Mouse (Mus musculus) monocyte, adult 5-6 weeks (primary cell): Measurements from ENCODE around the gene Bicral. TPM values are rescaled to one million over a fixed set of nuclear protein-coding genes. Genes with fewer than 3 reads are reported as not detected.
A peak's percentile ranks its signal among the peaks of the same experiment; 100 is the strongest.

Experiments
- ATAC-seq: fragments of 153-309, 156-312 bp; replicated peaks from 2 replicates; pipeline ENCODE4 v1.8.0; 2017; ENCODE audit warnings: mild to moderate bottlenecking; ENCODE audit not compliant: low TSS enrichment, insufficient number of reproducible peaks, severe bottlenecking, poor library complexity, low FRiP score
- total RNA-seq: library from RNA; stranded (forward); fragments of 200-1000, 200-491, 200-594 nt; gene quantifications from 3 replicates; pipeline ENCODE4 v1.2.3, GENCODE M21; 2017

Gene Bicral
- total RNA-seq, 1 experiment from 2014 or later, result 25.2 TPM

DNA sequence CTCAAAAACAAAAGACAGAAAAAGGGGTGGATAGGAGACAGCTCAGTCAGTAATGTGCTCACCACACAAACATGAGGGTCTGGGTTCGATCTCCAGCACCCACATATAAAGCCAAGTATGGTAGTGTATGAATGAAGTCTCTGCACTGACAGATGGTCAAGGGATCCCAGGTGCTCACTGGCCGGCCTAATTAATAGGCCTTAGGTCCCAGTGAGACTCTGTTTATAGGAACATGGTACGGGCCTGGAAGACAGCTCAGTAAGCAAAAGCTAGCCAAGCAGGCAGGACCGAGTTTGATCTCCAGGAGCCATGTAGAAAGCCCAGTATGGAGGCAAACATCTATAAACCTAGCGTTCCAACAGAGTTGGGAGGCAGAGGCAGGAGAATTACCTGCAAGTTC is 18.8 kb upstream of the Bicral start:
- no peak for ATAC-seq

DNA sequence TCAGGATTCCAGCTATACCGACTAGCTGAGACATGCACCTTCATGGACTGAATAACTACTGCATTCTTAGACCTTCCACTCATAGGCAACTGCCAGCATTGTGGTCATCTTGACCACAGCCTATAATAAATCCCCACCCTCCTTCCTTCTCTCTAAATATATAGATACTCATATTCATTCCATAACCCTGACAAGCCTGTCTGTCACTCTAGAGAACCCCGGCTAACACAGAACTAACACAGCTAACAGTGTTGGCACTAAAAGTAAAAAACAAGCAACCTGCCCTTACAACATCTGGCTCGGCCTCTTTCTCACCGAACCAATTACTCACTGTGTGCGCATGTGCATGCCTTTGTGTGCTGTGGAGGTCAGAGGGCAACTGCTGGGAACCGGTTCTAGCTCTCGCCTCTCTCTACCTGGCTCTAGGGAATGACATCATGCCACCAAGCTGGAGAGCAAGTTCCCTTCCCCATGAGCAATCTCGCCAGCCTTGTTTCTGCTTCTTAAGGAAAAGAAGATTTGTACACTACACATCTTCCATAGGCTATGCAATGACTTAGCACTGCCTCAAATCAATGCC is 18.2 kb upstream of the Bicral start:
- ATAC-seq, result no peak

DNA sequence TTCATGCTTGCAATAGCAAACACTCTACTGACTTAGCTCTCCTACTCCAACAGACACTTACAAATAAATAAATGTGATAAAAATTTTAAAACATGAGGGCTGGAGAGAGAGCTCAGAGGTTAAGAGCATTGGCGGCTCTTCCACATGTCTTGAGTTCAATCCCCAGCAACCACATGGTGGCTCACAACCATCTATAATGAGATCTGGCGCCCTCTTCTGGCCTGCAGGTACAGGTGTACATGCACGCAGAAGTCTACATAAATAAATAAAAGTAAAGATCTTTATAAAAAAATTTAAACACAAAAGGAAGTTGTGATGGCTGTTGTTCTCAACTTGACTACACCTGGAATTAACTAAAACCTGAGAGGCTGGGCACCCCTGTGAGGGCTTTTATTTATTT is 17.3 kb upstream of the Bicral start:
- no peak for ATAC-seq

DNA sequence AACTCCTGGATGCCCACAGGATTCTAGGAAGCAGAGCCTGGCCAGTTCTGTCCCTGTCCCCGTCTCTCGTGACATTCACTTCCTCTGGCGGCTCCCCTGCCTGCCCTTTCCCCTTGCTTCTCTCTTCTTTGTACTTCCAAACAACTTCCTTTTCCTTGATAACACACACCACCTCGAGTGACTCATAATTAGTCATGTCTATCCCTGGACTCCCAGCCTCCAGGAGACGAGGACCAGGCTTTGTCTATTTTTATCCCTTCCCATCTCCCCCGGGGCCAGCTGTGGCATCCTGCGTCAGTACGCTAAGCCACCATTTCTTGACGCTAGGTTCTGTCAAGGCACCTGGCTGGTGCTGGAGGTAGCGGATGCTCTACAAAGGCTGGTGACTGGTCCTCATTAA is 15.9 kb upstream of the Bicral start:
- 0 out of 2 replicates have a peak, but pooled peaks have one; percentile 32 for ATAC-seq

DNA sequence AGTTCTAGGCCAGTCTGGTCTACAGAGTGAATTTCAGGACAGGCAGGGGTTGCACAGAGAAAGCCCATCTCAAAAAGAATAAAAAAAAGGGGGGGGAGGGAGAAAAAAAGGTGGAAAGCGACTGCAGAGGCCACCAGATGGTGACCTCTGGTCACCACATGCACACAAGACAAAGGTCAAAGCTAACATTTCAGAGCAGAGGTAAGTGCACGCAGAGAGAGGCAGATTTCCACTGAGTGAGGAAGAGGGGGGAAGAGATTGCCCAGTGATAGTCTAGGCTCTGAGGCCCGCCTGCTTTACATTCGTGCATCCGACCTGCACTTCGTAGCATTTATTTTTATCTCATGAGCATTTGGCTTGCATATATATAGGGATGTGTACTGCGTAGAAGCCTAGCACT is 14.5 kb upstream of the Bicral start:
- ATAC-seq, result no peak

DNA sequence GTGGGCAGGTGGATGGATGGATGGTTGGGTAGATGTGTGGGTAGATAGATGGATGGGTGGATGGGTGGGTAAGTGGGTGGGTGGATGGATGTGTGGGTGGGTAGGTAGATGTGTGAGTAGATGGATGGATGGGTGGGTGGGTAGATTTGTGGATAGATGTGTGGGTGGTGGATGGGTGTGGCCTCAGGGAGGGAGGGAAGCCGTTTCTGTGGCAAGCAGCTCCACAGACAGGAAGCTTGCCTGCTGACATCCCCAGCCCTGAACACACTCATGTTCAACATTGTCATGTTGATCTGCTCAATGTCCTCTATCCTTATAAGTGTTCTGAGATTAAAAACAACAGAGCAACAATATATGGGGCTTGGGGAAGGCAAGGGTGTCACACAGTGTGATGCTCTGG is 12.6 kb upstream of the Bicral start:
- ATAC-seq, result no peak

DNA sequence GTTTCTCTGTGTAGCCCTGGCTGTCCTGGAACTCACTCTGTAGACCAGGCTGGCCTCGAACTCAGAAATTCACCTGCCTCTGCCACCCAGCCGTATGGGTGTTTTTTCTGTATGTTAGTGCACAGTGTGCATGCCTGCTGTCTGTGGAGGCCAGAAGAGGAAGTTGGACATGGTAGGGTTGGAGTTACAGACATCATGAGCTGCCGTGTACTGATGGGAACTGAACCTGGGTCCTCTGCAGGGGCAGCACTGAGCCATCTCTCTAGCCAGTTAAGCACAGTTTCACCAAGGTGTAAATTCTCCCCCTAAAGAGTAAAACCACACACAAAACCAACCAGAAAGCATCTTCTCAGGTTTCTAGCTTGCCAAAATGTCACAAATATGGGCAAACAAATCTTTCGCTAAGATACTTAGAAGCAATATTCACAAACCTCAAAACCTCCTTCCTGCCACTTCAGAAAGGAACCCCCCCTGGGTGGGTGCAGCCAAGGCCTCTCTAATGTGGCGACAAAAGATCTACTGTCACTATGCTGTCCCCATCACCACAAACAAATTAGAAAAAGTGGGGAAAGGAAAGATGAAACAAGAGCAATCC is 12.0 kb upstream of the Bicral start:
- ATAC-seq, result 0 out of 2 replicates have a peak, but pooled peaks have one; percentile 60

DNA sequence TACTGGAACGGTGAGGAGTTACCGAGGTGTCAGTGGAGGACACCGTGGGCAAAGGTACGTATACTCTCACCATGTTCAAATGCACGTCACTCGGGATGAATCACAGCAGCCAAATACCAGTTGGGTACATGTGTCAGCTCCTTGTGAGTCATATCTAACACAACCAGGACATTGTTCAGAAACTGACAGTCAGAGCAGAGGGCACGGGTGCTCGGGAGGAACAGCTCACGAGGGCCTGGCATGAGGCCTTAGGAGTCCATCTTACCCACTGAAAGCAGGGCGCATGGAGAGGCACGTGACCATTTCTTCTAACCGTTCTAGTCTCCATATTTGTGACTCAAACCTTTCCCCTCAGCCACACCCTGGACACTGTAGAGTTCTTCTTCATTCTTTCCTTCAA is 8.6 kb upstream of the Bicral start:
- no peak for ATAC-seq

DNA sequence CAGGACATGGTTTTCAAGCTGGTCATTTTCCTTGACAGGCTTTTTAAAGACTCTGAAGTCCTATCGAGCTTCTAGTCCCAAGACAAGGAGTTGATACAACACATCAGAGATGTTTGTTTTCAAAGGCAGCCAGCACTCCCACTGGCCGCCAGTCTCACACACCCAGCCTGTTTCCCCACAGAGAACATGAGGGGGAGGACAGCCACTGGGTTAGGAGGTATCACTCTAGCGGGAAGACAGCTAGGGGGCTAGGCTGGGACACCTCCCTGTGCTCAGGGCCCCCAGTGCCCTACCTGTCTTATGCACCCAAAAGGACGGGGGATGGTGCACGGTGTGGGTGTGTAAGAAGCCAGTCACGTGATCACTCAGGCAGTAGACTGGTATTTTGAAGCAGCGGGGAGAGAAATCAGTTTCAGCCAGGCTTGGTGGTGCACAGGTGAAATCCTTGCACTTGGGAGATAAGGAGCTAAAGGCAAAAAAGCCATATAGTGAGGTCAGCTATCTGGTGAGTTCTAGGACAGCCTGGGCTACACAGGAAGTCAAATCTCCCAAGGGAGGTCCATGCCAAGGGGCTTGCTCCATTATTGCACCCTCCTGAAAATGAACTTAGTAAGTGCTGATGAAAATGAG is 6.4 kb upstream of the Bicral start:
- ATAC-seq, result no peak

DNA sequence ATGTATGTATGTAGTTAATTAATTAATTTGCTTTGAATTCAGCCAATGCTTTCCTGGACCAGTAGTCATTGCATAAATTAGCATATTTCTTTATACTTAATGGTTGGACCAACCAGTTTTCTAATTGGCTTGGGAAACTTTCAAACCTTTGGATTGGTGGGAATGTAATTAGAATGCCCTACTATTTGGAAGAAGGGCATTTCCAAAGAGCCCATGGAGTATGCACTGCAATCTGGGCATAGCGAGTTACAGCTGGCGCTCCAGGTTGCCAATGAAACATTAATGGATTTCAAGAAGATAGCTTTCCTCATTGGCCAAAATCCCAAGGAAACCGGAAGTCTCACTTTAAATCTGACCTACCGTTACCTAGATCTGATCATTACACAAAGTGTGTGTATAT is 1.8 kb upstream of the Bicral start:
- no peak for ATAC-seq

DNA sequence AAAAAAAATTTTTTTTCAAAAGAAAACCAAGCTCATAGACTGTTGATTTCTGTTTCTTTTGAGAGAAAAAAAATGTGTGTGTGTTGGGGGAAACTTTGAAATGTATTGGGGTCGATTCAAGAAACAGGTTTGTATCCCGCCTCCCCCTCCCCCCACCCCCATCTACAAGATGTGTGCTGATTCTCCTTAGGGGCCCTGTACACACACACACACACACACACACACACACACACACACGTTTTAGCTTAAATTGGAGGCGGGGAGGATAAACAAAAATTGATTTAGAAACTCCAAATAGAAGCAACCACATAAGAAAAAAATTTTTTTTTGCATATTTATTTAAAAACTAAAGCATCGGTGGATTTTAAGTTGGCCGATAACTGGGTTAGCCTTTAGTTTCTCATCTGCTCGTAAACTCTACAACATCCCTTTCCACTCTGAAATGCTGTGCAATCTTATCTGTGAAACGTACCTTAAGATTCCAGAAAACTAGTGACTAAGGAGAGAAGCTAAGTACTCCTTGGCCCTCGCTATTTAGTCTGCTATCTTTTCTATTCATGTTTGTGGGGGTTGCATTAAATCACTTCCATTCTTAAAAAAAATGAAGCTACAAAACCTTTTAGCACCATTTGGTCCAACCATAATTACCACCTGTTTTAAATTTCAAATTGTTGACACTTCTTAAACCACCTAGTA is 615 bp upstream of the Bicral start:
- no peak for ATAC-seq

DNA sequence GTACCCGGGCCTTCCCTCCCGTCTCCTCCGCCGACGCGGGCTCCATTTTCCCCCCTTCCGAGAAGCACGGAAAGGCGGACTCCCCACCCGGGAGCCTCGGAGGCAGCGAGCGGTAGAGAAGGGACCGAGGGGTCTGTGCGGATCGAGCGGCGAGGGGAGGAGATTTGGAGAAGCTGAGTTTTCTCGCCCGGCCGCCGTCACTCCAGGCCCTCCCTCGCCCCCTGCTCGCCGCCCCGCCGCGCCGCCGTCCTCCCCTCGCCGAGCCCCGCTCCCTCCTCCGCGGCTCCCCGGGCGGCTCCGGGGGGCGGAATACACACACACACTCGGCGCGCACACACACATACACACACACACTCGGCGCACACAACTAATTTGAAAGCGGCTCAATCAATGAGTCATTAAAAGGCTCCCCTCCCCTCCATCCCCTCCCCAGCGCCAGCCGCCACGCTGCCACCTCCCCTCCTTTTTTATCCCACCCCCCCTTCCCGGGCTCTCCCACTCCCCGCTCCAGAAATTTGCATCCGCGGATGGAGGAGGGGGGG is 850 bp downstream of the Bicral start:
- ATAC-seq, result peak; percentile 48

DNA sequence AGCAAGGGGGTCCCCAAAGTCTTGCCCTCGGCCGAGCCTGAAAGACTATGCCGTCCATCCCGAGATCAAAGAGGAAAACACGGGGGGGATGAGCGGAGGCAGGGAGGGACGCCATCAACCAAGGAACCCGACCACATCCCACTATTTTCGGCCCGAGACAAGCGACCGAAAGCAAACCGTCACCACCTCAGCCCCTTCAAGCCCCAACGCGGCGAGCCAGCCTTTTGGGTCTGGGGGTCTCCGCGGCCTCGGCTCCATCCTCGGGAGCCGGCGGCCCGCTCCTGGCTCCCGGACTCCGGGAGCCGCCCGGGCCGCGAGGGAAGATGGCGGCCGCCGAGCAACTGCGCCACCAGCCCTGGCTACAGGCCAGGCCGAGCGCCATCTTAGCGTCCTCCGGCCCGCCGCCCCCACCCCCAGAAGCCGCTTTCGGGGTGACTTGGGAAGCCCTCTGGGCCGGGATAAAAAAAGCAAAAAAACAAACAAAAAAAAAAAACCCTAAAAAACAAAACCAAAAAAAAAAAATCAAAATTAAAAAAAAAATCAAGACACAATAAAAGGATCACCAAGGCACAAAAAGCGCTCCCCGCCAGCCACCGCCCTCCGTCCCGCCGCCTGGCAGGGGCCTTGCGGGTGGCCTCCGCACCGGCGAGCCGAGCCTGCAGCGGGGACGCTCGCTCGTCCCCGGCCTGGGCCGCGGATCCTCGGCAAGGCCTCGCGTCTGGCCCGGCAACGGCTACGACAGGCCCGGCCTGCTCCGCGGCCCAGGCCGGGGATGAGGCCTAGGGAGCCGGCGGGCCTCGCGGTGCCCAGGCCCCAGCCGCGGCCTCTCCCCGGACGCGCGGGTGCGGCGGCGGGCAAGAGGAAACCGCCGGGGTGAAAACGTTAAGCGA is 1.6 kb downstream of the Bicral start:
- peak; percentile 40 for ATAC-seq

DNA sequence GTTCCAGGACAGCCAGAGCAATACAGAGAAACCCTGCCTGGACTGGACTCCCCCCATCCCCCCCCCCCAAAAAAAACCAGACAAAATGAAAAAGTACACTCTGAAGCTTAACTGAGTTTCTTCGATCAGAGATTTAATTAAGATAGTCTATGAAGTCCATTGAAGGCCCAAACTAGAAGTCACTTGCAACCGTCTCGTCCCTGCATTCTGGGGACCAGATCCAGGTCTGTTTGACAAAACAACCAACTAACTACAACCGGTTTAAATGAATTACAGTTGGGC is 2.2 kb downstream of the Bicral start:
- no peak for ATAC-seq

DNA sequence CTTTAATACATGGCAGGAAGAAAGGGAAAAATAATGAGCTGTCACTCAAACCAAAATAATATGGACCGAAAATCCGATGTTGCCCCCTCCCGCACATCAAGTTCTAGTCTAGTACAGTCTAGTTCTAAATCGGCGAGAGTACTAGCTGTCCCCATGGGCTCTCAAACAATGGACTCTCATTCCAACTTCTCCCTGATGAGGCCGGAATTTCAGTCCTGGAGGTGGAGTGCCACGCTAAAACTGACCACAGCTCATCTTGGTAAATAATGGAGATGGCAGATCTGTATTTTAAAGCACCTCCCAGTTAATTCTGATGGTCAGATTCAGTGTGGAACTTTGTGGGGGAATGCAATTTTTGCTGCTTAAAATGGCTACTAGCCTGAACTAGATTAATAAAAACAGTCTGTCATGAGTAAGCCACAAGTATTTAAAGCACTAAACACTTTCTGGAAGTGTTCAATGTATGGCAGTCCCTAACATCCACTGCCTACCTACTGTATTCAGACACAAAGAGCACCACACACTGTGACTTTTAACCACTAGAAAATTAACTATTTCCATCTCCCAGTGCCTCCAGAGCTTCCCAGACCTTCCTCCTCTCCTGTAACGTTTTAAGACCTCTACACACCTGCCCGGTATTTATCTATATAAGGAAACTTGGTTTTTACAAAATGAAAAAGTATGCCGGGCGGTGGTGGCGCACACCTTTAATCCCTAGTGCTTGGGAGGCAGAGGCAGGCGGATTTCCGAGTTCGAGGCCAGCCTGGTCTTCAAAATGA is 2.8 kb downstream of the Bicral start:
- ATAC-seq, result no peak

DNA sequence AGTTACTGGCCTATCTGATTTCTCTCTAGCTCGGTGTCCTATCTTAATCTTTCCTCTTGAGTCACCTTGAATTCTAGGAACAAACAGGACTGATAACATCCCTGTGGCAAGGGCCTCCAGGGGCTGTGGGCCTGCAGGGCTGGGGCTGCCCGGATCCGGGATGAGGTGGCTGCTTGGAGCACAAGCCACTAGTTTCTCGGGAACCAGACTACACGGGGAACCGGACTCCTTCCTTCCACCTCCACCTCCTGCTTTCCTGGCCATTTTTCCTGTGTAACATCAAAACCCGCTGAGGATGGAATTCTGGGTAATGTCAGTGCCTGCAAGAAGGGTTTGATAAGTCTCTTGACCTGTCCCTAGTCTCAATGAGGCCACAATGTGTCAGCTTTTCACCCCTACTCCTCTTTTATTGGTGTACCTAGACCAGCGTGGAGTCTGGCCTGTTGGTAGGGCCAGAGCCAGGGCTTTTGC is 3.6 kb downstream of the Bicral start:
- ATAC-seq, result no peak

DNA sequence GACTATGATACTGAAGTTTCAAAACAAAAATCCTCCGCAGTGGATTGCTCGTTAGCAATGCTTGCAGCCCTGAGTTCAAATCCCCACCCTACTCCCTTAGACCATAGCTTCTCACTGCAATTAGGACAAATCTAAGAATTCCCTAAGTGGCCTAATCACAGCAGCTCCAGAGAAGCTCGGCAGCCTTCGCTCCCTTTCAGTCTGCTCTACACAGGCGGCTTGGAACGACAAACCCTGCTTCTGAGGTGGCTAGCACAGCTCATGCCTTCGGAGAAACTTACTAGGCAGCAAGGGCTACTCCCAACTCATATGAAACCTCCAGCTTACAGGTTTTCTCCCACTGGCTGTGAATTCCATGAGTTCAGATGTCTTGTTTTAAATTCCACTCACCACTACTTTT is 4.2 kb downstream of the Bicral start:
- no peak for ATAC-seq

DNA sequence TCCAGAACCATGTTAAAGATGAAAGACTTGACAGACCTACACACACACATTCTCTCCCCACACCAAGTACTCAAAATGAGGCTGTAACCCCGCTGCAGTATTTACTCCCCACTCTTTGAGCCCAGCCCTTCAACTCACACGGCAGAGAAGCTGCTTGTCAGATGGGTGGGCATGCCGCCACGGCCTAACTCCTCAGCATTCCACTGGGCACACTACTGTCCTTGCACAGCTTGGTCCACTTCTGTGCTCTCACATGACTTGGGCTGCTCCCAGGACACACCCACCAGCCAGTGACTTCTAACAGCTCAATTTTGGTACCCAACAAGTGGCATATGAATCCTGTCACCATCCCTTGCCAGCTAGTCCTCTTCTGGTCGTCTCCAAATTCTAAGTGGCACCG is 5.0 kb downstream of the Bicral start:
- no peak for ATAC-seq
